Mouse (Mus musculus): Measurements from ENCODE around the gene Bad.
"Not testable (repeated sequence)": the region's sequence is repeated elsewhere in the genome, so short reads cannot be mapped to it uniquely, and the experiment has no call there.

Bad gene

DNA sequence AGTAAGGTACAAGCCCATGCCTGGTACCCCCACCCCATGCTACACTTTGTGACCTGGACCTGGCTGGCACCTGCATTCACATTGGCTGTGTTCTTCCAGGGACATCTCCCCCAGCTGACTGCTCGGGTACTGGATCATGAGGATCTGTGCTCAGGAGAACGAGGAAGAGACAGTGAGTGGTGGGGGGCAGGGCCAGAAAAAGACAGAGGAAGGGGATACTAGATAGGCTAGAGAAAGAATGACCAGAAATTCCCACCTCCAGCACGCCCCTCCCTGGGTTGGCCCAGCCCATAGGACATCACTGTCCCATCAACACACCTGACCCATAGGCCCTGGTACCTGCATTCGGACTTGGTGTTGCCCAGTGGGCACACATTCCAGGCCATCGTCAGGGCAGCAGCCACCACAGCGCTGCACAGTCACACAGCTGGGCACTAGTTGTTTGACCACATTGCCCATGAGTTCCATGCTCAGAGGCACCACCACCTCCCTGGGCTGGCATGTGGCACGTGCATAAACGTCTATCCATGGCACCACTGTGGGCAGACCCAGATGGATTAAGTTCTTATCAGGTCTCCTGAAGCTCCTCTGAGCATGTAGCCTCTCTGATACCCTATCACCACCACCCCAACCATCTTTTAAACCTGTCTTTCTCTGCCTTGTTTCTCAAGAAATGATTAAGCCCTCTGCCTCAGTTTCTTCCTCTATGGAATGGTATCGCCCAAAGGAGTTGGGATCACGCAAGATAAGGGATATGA is 44.5 kb downstream of the Bad start:
- no peak for DNase-seq (ENCODE audit: low read depth)

DNA sequence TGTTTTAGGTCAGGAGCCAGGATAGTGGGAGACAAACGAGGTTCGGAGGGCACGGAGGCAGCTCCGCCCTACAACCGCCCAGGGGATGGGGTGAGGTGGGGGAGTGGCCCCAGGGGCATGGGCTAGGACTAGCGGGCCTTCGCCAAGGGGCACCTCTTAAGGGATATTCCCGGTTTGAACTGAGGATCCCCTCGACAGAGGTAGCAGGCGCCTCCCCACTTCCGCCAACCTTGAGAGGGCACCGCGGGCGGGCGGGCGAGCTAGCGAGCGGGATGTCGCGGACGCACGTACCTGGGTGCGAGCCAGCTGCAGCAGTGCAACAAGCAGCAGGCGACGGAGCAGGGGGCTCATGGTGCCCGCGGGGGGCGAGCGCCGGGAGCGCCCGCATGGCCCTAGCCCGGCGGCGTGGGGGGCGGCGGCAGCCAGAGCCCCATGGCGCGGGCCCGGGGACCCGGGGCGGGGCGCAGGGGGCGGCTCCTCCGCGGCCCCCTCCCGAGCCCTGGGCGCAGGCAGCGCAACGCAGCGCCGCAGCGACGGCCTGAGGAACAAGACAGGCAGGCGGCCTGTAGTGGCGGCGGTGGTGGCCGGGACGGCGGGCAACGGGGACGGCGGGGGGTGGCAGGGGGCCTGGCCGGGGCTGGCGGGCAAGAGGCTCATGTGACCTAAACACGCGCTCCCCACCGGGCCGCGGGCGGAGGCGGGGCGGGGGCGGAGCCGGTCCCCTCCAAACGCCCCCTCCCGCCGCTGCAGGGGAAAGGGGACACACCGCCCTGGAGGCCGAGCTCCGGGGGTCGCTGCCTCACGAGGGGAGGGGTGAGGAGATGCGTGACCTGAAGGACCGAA is 45.6 kb downstream of the Bad start, which contains the start of gene Vegfb:
Vegfb (minus strand) TSS at position 591 of the 843 bp plus-strand sequence.
- peak; percentile 64 for DNase-seq (ENCODE audit: low read depth)

DNA sequence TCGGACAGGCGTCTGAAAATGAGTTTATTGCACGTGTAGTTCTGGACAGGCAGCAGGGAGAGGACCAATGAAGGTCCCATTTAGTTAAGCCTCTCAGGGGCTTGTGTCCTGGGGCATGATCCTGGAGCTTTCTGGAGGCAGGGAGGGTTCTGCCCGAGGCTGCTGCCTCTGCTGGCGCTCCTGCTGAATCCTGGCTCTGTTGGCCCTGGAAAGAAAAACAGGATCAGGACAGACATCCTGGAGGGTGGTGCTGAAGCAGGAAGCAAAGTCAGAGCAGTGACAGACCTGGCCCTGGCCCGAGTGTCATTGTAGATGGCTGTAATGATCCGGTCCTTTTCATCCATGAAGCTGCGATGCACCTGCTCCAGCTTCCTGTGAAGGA is 46.2 kb downstream of the Bad start:
- DNase-seq (ENCODE audit: low read depth): no peak

DNA sequence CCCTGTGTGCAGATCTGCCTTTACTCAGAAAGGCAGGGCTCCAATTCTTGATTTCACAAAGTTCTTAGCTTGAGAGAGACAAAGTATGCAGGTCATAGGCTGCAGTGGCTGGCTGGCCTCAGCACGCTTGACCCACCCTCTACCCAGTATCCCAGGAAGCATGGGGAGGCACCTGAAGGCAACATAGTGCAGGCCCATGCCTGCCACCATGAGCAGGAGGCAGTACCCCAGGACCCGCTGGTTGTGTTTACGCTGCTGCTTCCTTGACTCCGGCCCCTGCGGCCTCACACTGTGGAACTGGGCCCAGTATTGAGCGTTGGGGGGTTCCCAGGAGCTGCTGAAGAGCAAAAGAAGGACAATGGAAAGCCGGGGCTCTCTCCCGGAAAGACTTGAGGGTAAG is 47.6 kb downstream of the Bad start:
- no peak for DNase-seq (ENCODE audit: low read depth)

DNA sequence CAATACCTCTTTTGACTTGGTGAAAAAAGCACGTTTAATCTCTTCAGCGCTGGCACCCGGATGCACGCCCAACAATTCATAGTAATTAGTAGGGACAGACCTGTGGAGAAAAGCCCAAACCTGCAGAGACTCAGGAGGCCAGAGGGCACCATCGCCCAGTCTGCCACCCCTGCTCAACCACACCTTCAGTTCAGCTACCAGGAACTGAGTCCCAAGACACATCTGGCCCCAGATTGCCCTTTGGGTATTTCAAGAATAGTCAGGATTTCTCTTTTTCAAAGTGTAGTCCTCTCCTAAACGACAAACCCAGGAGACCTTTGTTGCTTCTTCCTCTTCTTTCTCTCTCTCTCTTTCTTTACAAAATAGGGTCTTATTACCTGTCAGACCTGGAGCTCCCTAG is 49.1 kb downstream of the Bad start:
- no peak for DNase-seq (ENCODE audit: low read depth)

DNA sequence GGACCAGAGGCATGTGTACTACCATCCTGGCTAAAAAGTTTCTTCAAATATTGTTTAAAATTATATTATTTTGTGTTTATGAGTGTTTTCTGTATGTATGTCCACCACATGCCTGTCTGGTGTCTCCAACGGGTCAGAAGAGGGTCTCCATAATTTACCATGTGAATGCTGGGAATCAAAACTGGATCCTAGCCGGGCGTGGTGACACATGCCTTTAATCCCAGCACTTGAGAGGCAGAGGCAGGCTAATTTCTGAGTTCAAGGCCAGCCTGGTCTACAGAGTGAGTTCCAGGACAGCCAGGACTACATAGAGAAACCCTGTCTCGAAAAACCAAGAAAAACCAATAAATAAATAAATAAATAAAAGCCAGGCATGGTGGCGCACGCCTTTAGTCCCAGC is 49.5 kb downstream of the Bad start:
- DNase-seq (ENCODE audit: low read depth): not testable (repeated sequence)

DNA sequence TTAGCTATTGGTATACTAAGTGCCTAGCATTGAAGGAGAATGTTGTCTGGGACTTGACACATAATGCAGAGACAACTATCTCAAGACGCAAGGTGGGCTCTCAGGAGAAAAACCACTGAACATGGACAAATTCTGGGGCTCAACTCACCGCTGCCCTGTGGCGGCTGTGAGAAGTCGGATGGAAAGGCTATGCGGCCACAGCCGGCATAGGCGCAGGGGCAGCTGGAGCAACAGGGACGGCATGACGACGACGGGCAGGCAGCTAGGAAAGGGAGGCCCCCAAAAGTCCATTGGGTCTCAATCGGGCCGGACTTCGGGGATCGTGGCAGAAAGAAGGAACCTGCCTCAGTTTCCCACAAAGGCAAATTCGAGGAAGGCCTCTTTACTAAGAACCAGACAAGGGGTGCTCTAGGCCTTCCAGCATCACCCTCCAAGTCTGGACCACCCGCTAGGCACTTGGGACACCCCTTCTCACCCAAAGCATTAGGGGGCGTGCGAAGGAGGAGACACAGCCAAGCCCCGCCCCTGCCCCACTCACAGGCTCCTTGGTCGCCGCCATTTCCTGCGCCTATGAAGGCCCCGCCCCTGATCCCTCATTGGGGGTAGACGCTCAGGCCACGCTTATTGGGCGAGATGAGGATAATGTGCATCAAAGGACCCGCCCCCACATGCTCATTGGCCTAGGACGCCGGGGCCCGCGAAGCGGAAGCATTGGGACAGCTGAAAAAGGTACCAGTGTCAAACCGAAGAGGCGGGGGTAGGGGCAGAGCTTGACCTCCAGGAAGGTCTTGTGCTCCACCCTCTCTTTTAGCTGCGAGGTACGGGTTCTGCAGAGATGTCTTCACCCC is 50.6 kb downstream of the Bad start, which contains the start of gene Dnajc4:
Dnajc4 (minus strand) TSS at position 562 of the 848 bp plus-strand sequence.
- peak; percentile 96 for DNase-seq (ENCODE audit: low read depth)

DNA sequence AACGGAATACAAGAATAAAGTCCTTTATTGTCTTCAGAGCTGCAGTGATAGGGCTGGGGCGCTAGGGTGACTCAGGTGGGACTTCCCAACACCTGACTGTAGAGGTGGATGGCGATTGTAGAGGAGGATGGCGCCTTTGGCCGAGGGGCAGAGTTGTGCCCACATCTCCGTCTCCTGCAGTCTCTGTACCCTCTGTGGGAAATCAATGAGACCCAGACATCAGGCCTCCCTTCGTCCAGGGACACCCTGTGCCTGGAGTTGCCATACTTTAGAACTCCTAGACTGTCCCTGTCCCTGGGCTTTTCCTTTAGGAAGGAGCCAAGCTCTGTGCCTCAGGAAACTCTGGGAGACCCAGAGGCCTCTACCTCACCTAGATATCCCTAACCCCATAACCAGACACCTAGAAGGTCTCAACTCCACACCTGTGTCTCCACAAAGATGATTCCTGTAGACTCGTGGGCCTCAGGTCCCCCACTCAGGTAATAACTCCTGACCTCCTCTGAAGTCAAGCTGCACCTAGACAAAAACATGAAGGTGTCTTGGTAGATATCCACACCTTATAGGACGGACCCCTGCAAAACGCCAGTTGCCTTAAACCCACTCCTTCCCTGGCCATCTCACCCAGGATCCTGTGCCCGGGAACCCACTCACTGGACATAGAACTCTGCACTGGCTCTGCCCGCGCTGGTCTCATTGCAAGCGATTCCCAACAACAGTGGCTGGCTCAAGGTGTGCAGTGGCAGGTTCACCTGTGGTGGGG is 51.5 kb downstream of the Bad start:
- peak; percentile 28 for DNase-seq (ENCODE audit: low read depth)

DNA sequence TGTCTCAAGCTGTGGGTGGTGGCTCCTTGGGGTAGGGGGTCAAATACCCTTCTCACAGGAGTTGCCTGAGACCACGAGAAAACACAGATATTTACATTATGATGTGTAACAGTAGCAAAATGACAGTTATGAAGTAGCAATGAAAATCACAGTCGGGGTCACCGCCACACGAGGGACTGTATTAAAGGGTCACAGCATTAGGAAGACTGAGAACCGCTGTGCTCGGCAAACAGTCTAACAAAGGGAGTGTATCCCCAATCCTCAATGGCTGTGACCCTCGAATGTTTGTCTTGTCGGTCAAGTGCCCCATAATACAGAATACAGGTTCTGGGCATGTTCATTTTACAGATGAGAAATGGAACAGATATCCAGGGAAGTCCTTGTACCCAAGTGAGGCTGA is 52.3 kb downstream of the Bad start:
- no peak for DNase-seq (ENCODE audit: low read depth)

DNA sequence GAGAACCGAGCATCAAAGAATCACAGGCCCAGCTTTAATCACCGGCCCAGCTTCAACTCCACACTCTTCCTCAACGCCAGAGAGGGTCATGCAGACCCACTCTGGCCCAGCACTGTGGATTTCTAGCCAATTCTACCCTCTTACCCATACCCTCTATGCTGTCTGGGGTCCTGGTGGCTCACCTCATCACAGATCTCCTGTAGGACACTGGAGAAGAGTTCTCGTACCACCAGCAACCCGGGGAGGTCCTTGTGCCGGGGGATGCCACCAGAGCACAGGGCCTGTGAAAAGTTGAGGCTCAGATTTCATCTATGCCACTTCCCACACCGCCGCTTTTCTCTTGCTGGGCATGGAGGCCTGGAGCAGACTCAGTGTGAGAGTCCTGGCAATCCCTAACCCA is 52.8 kb downstream of the Bad start:
- no peak for DNase-seq (ENCODE audit: low read depth)

DNA sequence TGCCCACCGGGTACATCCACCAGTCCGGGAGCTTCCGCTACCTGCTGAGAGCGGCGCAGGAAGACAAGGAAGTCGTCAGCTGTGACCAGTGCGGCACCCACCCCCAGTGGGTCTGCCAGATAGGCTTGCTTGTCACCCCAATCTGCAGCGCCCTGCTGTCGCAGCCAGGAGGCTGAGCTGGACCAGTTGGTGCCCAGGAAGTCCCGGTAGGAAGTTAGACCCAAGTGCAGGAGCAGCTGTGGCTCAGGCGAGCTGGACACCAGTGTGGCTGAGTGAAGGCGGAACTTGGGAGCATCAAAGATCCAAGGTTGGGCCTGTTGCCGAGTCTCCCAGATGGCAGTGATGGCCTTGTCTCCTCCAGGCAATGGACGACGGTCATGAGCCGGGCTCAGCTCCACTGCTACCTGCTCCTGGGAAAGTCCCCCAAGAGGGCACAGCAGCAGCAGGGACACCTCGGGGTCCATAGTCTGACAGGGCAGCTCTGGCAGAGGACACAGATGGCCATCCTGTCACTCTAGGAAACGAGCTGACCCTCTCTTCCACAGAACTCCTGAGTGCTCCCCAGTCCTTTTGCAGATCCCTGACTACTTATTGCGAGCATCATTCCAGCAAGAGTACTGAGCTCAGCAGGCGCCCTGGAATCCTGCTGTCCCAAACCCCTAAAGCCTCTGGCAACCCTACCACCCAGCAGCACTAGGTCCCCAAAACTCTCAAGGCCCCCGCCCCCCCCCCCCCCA is 53.8 kb downstream of the Bad start:
- no peak for DNase-seq (ENCODE audit: low read depth)

DNA sequence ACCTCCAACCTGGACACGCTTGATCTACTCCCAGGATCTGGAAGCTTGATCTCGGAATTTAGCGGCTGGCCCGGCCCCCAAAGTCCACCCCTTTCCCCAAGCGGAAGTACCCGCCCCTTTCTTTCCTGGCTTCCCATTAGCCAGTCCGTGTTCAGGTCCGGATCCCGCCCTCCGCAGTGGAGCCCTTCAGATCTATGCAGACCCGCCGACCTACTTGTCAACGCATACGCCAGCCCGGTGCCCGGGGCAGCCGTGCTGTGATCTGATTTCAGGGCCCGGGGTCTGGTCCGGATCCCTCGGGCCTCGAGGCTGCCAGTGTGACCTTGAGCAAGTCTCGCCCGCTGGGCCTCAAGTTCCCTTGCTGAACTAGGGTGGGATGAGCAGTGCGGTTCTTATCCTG is 54.3 kb downstream of the Bad start, which contains the start of the genes Nudt22 and Trpt1:
Nudt22 (minus strand) TSS at position 112 of the 400 bp plus-strand sequence.
Trpt1 (plus strand) TSS at position 126 of the 400 bp plus-strand sequence.
- DNase-seq (ENCODE audit: low read depth): peak; percentile 73

DNA sequence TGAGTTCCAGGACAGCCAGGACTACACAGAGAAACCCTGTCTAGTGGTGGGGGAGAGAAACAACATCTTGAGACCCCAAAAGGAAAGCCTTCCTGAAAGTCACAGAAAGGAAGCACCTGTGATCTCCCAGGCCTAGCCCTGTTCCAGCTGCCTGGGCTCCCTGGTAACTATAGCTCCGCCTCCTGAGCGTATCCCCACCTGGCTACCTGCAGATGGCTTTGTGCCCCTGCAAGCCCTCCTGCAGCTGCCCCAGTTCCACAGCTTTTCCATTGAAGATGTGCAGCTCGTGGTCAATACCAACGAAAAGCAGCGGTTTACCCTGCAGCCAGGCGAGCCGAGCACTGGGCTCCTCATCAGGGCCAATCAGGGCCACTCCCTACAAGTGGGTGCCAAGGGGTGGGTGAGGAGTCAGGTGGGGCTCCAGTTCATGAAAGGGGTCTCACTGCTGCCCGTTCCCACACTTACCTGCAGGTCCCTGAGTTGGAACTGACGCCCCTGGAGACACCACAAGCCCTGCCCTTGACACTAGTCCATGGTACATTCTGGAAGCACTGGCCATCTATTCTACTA is 56.1 kb downstream of the Bad start:
- DNase-seq (ENCODE audit: low read depth): no peak

DNA sequence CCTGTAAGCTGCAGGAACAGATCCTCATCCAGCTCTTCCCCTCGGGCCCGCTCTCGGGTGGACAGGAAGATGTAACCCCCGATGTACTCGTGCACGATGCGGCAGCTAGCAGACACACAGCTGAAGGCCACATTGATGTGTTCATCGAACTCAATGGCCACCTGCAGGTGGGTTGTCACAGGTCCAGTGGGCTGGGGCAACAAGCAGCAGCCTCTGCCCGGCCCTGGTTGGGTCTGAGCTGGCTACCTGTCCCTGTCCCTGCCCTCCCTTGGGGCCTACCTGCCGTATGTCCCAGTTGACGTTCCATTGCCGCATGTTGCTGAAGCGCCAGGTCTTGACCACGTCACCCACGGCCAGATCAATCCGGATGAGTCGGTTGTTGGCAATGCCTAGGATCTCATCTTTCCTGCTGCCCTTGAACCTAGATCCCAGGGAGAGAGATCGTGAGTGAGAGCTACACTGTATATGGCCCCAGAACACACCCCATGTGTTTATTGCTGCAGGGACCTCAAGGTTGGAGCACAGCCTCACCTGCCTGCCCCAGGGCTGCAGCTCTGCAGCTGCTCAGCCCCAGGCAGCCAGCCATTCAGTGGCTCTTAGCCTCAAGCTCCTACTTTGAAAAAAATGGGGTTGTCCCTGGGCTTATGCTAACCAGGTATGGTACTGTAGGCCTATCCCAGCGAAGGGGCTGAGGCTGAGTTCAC is 57.9 kb downstream of the Bad start:
- no peak for DNase-seq (ENCODE audit: low read depth)
